Mouse (Mus musculus) CH12F3 (cell line): ENCODE measurements around the gene Gss.
"Not testable (repeated sequence)": the region's sequence is repeated elsewhere in the genome, so short reads cannot be mapped to it uniquely, and the experiment has no call there.

Experiments used
- in situ Hi-C: fragments of 300-500 bp; cut with MboI; formaldehyde crosslinking; loops from 2 replicates; pipeline ENCODE4 v1.14.3; 2020; ENCODE audit warnings: low sequenced_read_pairs

The Gss gene

DNA sequence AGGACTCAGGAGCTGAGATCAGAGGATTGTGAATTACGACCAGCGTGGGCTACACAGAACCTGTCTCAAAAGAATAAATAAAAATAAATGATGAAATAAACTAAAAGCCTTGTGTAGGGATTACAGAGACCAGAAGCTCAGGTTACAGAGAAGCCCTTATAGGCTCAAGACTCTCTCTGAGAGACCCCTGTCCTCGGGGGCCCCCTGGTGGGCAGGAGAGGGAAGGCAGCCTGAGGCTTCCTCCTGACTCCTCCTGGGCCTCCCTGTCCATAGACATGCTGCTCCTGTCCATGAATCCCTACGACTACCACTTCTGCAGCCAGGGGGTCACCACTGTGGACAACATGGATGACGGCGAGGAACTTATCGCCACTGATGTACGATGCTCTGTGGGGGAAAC is 27.2 kb upstream of the Gss start:
- in situ Hi-C loops = loop anchor here (5.0 kb wide), 1 partner anchor 108 kb away; no protein-coding TSS in a partner anchor

DNA sequence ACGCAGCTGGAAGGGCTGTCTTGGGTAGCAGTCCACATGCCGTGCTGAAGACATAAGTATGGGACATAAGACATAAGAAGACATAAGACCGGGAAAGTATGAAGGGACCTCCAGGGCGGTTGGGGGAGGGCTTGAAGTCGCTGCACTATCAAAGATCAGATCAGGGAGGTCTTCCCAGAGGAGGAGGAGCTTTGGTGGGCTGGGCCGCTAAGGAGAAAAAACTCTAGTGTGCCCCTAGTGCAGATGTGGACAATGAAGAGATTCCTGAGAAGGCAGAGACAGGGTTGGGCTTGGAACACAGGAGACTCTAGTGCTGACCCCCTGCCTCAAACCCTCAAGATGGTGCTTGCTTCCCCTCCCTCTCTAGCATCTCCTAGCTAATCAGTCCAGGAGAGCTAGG is 24.4 kb upstream of the Gss start:
- in situ Hi-C loops = no loop called here

DNA sequence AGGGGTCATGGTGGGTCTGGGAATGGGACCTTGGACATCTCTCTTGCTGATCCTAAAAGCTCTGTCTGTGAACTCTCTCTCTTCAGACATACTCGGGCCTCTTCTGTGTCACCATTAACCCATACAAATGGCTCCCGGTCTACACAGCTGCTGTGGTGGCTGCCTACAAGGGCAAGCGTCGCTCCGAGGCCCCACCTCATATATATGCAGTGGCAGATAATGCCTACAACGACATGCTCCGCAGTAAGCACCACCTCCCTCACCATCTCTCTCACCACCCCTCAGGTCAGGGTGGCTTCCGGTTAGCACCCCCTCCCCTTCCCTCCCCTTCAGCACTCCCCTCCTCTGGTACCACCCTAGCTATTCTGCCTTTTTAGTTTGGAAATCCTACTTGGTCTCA is 21.3 kb upstream of the Gss start:
- in situ Hi-C loops = no loop called here

DNA sequence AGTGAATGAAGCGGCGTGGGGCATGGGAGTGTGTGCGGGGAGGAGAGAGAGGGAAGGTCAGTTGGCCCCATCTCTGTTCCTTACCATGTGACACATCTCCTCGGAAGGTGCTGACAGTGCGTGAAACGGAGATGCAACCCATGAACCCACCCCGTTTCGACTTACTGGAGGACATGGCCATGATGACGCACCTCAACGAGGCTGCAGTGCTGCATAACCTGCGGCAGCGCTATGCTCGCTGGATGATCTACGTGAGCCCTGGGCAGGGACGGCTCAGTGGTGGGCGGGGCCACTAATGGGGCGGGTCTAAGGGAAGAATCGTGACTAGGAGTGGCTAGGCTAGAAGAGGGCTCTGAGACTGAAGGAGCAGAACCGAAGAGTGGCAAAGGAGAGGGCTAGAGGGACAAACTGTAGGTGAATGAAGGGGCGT is 20.7 kb upstream of the Gss start:
- in situ Hi-C loops = no loop called here

DNA sequence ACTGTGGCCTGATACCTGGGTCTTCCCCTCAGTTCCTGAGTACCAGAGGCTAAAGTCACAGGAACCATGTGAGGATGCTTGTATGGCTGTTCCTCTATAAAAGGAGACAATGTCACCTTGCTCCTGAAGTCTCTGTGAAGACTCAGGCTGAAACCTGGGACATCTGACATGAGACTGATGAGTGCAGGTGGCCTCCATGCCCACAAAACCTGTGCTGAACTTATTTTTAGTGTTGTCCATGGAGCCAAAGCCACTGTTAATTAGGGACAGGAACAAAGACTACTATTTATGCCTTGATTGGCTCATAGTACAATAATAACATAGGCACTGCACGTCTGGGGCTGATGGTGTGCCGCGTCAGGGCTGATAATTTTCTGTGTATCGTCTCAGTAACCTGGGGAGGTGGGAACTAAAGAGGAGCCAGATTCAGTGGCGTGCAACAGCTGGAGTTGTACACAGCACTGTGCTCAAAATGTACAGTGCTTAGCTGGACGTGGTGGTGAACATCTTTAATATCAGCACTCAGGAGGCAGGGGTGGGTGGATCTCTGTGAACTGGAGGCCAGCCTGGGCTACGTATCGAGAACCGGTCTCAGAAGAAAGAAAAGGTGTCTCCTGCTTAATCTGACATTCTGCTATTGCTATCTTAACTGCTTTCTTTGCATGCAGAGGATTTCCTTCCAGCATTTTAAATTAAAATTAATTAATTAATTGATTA is 19.4 kb upstream of the Gss start:
- in situ Hi-C loops = no loop called here

DNA sequence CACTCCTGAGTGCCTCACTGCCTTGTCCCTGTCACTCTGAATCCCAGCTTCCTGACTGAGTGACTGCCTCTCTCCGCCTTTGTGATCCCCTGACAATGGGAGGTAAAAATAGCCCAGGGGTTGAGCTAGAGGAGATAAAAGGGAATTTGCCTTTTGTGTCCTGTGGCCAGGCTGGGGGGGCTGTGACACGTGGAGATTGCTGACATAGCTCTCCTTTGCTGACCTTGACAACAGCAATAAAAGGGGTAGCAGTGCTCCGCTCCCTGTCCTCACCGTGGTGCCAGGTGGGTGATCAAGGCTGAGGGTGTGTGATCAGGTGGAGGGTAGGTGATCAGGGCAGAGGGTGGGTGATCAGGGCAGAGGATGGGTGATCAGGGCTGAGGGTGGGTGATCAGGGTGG is 18.4 kb upstream of the Gss start, which contains the start of gene Myh7b:
Myh7b (plus strand) TSS at position 235 of the 400 bp plus-strand sequence.
- in situ Hi-C loops = no loop called here

DNA sequence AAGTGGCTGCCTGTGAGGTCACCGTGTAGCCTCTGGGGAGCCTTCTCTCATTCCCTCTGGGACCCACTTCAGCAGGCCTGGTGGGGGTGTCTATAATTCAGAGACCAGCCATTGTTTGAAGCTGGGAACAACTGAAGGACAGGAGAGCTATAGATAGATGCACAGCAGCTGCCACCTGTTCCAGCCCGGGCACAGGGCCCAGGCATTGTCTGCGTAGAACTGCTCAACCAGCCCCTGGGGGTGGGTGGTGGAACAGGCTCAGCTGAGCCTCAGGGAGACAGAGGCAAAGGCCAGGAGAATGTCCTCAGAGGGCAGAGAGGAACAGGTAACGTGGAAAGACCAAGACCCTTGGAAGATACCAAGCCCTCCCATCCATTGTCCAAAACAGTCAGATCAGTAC is 13.8 kb upstream of the Gss start:
- in situ Hi-C loops = no loop called here

DNA sequence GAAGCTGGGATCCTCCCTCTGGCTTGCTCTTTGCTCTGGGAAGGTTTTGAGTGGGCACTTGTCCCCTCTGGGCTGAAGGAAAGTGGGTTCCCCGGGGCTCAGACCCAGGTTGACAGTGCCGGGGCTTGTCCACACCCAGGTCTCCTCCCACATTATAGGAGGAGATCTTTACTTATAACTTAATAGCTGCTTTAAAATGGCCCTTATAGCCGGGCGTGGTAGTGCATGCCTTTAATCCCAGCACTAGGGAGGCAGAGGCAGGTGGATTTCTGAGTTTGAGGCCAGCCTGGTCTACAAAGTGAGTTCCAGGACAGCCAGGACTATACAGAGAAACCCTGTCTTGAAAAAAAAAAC is 12.6 kb upstream of the Gss start:
- in situ Hi-C loops = not testable (repeated sequence)

DNA sequence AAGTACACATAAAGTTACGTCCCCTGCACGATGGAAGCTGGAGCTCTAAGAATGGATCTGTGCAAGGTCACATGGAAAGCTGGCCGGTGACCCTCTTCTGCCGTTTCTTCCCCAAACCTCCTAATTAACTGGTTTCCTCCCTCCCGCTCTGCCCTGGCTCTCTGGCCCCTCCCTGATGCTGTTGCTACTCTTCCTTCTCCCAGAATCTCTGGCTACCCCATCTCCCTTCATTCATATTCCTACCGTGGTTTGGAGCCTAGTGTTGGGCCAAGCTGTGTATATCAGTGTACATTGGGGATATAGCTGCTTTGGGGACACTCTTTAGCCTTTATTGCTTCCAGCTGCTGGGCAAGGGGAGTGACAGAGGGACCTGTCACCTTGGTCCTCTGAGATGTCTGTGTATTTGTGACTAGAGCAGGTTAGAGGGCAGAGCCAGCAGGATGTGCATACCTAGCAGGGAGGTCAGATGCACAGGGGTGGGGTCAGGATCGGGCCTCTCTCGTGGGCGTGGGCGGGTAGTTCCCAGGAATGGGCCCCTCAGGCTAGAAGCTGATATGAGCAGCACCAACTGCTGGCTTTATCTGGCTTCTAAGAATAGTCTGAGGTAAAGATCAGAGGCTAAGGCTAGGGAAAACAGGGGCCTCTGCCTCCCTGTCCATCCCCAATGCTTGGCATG is 12.1 kb upstream of the Gss start:
- in situ Hi-C loops = no loop called here

DNA sequence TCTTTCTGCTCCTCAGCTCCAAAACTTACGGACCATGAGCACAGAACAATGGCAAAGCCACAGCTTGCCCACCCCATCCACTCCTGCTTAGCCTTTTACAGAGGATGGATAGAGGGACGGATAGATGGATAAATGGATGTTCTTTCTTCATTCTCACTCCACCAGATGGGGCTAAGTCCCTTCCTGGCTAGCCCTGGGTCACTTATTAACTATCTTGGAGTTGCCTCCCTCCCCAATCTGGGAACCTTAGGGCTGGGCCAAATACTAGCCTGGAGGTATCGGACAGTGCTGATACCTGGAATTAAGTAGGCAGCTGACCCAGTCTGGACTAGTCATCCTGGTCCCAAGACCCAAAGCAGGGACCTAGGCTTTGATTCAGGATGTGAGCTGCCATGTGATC is 11.1 kb upstream of the Gss start:
- in situ Hi-C loops = no loop called here

DNA sequence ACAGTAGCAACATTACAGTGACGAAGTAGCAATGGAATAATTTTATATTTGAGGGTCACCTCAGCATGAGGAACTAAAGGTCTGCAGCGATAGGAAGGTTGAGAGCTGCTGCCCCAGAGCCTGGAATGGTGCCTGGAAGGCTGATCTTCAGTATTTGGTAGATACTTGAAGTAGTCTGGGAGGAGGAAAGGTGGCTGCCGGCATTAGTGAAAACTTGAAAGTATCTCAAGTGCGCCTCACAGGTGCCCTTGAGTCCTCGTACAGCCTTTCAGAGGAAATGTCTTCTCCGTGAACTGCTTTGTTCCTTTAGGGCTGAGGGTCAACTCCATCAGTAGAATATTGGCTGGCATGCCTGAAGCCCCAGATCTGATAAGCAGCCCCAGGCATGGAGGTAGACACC is 2.9 kb upstream of the Gss start:
- in situ Hi-C loops = no loop called here

DNA sequence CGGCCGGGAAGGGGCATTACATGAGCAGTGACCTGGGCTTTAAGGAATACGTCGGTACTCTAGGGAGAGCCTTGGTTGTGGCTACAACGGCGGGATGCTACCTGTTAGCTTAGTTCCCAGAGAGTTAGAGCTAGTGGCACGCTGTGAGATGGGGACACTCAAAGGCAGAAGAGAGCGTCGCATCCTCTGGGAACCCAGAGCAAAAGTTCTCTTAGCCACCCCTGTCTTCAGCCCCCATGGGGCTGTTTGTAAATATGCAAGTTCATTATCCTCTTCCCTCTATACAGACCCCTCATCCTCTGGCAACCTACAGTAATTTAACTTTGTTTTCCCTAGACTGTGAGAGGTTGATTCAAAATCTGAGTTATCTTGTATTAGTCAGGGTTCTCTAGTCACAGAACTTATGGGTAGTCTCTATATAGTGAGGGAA is 259 bp upstream of the Gss start:
- in situ Hi-C loops = no loop called here

DNA sequence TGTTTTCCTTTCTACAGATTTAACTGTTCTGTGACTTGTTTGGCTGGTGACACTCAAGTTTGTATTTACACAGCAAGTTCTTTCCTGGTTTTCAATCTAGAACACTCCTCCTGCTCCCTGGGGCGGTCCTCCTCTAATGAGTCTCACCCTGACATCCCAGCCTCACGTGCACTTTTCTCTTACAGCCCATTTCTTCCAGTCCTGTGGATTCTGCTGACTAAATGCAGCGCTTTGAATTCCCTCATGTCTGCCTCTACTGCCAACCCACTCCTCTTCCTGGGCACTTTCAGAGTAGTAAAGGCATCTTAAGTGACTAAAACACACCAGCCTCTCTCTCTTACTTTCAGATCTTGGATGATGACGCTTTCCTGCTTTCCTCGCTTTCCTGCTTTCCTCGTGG is 934 bp downstream of the Gss start:
- in situ Hi-C loops = no loop called here

DNA sequence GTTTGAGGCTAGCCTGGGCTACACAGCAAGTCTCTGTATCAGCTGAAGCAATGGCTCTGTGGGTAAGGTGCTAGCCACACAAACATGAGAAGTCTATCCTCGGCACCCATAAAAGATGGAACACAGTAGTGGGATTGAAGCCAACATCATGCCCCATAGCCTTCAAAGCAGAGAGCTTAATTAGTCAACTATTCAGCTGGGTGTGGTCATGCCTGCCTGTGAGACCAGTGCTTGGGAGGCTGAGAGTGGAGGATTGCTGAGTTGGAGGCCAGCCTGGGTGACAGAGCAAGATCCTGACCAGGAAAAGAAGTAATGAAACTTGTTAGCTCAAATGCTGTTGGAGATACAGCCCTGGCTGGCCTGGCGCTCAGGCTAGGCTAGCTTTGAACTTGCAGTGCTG is 1.7 kb downstream of the Gss start:
- in situ Hi-C loops = no loop called here

DNA sequence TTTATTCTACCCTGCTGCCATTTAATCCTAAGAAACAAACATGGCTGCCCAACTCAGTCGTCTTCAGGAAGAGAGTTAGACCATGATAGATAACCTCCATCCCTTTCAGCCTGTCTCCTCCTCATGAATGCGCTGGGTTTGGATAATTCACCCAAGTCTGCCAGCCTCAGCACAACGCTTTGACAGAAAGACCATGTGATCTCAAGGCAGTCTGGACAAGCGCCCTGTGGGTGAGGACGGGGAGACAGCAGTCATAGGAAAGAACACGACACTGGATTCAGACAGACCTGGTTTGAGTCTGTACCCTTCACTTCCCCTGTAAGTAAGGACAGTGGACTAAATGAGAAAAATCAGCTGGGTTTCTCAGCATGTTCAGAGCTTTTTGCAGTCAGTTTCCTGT is 3.1 kb downstream of the Gss start:
- in situ Hi-C loops = no loop called here

DNA sequence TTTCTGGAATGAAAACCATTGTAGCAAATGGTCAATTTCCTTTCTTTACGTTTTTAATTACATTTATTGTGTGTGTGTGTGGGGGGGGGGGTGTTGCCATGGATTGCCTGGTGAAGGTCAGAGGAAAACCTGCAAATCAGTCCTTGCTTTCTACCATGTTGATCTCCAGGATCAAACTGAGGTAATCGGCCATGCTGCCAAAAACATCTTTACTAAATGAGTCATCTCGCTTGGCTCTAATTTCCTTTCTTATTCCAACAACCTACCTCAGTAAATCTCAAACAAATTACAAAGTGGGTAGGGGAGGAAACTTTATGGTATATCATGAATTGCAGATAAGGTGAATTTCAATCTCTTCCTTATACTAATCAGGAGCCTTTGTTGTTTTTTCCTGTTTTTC is 4.5 kb downstream of the Gss start:
- in situ Hi-C loops = no loop called here

DNA sequence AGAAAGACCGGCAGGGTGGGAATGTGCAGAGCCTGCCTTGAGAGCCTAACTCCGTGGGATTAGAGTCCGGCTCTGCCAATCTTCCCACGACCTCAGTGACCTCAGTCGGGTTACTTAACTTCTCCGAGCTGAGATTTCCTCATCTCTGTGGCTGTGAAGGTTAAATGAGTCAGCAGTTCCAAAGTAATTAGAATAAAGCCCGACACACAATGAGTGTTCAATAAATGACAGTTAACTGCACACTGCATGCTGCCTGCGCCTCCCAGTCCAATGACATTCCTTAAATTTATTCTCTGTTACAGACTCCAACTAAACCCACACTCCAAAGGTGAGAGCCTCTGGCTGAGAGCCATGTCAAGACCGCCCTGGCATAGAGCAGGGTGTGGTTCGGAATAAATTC is 7.1 kb downstream of the Gss start:
- in situ Hi-C loops = no loop called here

DNA sequence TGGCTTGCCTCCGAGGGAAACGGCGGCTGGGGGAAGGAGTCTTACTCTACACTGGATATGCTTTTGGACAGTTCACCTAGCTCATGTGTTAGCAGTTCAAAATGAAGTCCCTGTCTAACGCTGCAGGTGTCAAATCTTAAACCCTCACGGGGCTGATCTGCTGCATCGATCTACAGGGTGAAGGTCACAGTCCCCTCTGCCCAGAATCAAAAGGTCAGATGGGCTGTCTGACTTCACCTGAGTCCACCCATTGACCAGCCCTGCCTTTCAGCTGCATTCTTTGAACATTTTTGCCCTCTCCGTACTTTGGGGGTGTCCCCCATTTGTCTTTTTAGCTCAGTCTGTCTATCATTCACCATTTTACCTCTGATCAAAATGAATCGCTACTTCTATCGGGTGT is 7.5 kb downstream of the Gss start:
- in situ Hi-C loops = no loop called here

DNA sequence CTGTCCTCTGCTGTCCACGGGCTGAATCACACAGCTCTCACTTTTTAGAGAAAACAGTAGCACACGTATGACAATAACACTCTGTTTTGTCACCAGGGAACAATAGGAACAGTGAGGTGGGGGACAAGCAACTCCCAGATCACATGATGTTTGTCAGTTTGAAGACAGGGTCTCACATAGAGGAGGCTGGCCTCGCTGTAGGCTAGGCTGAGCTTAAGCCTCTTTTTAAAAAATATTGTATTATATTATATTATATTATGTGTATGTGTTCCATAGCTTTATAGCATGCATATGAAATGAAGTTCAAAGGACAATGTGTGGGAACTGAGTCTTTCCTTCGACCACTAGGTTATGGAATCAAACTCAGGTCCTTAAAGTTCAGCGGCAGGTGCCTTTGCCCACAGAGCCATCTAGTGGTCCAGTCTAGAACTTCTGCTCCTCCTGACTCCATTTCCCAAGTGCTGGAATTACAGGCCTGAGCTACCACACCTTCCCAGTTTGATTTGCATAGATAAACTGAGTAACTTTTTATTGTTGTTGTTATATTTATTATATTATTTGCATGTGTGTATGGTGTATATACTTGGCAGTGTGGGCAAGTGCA is 8.6 kb downstream of the Gss start:
- in situ Hi-C loops = loop anchor here (5.0 kb wide), 1 partner anchor 67 kb away; the partner anchor contains the start of genes Acss2 and Ggt7

DNA sequence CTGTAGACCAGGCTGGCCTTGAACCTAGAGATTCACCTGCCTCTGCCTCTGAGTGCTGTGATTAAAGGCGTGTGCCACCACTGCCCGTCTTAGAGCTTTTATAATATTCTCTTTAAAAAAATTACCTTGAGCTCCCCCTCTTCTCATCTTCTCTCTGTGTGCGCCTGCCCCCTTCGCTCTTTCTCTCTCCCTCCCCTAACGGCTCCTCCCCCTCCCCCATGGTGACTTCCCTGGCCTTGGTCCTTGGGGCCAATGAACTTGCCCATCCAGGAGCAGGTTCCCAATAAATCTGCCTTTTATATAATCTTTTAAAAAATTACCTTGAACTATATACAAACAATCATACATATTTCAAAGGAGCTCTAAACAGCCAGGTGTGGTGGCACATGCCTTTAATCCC is 9.6 kb downstream of the Gss start:
- in situ Hi-C loops = loop anchor here (5.0 kb wide), 1 partner anchor 66 kb away; the partner anchor contains the start of genes Acss2 and Ggt7

DNA sequence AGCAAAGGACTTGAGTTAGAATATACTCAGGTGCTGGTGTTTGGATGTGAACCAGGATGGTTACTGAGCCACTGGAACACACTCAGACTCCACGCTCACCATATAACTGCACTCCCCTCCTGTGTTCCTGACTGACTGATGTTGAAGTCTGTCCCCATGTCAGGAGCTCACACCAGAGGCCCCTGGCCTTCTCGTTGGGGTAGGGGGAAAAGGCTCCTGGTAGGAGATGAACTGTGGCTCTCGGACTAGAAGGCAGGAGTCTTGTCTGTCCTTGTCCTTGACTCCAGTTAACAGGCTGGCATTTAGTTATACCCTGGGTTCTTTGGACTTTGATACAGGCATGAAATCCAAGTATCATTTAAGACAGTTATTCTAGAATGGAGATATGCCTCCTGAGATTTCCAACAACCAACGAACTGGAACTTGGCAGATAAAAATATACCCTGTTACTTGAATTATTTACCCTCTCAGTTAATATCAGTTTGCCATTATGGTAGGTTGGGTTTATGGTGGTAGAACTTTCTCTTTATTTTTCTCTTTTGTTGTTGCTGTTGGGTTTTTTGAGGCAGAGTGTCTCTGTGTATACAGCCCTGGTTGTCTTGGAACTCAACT is 10.1 kb downstream of the Gss start:
- in situ Hi-C loops = loop anchor here (5.0 kb wide), 1 partner anchor 65 kb away; the partner anchor contains the start of genes Acss2 and Ggt7
